Mouse (Mus musculus): ENCODE results near the gene Rab3c. TPM values are rescaled to one million over a fixed set of nuclear protein-coding genes. Genes with fewer than 3 reads are reported as not detected.
A peak's percentile ranks its signal among the peaks of the same experiment; 100 is the strongest.

Gene Rab3c
- total and polyA plus RNA-seq, 3 experiments = 0.16 to 0.20 TPM; not detected in 1

- Histone ChIP-seq H3K36me3 (ENCODE audit: control insufficient read depth, insufficient read depth, low read length) (no peaks in the 10 kb centered on the region), H3K4me1 (ENCODE audit: control insufficient read depth, insufficient read depth, low read length) (peaks cover 1% of the 10 kb centered on the region; the same call in 1 of the 2 replicates), H3K4me3 (no peak overlapping the region), H3K27ac (no peak overlapping the region), H3K27me3 (ENCODE audit: control insufficient read depth, insufficient read depth, low read length) (no peaks in the 10 kb centered on the region), H3K9ac (ENCODE audit: low read depth, low read length) (no peak overlapping the region), H3K79me2 (replicated peaks; ENCODE audit: control insufficient read depth, insufficient read depth, low read length) (no peaks in the 10 kb centered on the region)
- intact Hi-C loops (cut with DNase I) = no loop called here
- no peak for TF ChIP-seq CTCF (IDR thresholded peaks at IDR 0.05)
- no peak for TF ChIP-seq POLR2A (IDR thresholded peaks at IDR 0.05; ENCODE audit: insufficient read depth, low read depth, low read length)
- TF ChIP-seq EP300 (IDR thresholded peaks at IDR 0.05; ENCODE audit: insufficient read depth, low read depth, low read length) = no peak
- DNase-seq = no peak
- WGBS = 44% methylated on average over 3 of the region's 3 CpGs
These were observed 213.6 kb downstream of the Rab3c start for GRCm38 (mm10) chr13:110067149-110067548.

- intact Hi-C loops (cut with DNase I) = no loop called here
- Histone ChIP-seq H3K9ac (ENCODE audit: low read depth, low read length) (no peak overlapping the region), H3K4me3 (no peak overlapping the region), H3K27me3 (ENCODE audit: control insufficient read depth, insufficient read depth, low read length) (no peaks in the 10 kb centered on the region), H3K4me1 (ENCODE audit: control insufficient read depth, insufficient read depth, low read length) (peaks cover 1% of the 10 kb centered on the region; the same call in 1 of the 2 replicates), H3K27ac (no peak overlapping the region), H3K36me3 (ENCODE audit: control insufficient read depth, insufficient read depth, low read length) (no peaks in the 10 kb centered on the region), H3K79me2 (replicated peaks; ENCODE audit: control insufficient read depth, insufficient read depth, low read length) (no peaks in the 10 kb centered on the region)
- WGBS = 73% methylated on average over 2 of the region's 2 CpGs
- TF ChIP-seq CTCF (IDR thresholded peaks at IDR 0.05) = no peak
- no peak for TF ChIP-seq POLR2A (IDR thresholded peaks at IDR 0.05; ENCODE audit: insufficient read depth, low read depth, low read length)
- TF ChIP-seq EP300 (IDR thresholded peaks at IDR 0.05; ENCODE audit: insufficient read depth, low read depth, low read length) = no peak
- no peak for DNase-seq
These were observed 214.1 kb downstream of the Rab3c start for GRCm38 (mm10) chr13:110066674-110067073.

GRCm38 (mm10) chr13:110062835-110063411 lies 217.9 kb downstream of the Rab3c start:
- peak; percentile 23 to 24 for DNase-seq
- Histone ChIP-seq H3K9ac (ENCODE audit: low read depth, low read length) (no peak overlapping the region), H3K4me1 (ENCODE audit: control insufficient read depth, insufficient read depth, low read length) (peaks cover 1% of the 10 kb centered on the region; the same call in 1 of the 2 replicates), H3K36me3 (ENCODE audit: control insufficient read depth, insufficient read depth, low read length) (no peaks in the 10 kb centered on the region), H3K79me2 (replicated peaks; ENCODE audit: control insufficient read depth, insufficient read depth, low read length) (no peaks in the 10 kb centered on the region), H3K4me3 (no peak overlapping the region), H3K27me3 (ENCODE audit: control insufficient read depth, insufficient read depth, low read length) (no peaks in the 10 kb centered on the region), H3K27ac (no peak overlapping the region)
- TF ChIP-seq EP300 (IDR thresholded peaks at IDR 0.05; ENCODE audit: insufficient read depth, low read depth, low read length) = no peak
- TF ChIP-seq POLR2A (IDR thresholded peaks at IDR 0.05; ENCODE audit: insufficient read depth, low read depth, low read length) = no peak
- peak; percentile 86 for TF ChIP-seq CTCF (IDR thresholded peaks at IDR 0.05)
- 18% methylated on average over 9 of the region's 9 CpGs for WGBS
- intact Hi-C loops (cut with DNase I) = loop anchor here (1.0 to 5.0 kb wide), 3 partner anchors 255 to 1349 kb away; no protein-coding TSS in a partner anchor

GRCm38 (mm10) chr13:110062288-110062687 lies 218.5 kb downstream of the Rab3c start:
- intact Hi-C loops (cut with DNase I) = loop anchor here (1.0 to 5.0 kb wide), 3 partner anchors 256 to 1350 kb away; no protein-coding TSS in a partner anchor
- H3K27ac ChIP-seq = no peak overlapping the region
- TF ChIP-seq EP300 (IDR thresholded peaks at IDR 0.05; ENCODE audit: insufficient read depth, low read depth, low read length) = no peak
- no peak for TF ChIP-seq CTCF (IDR thresholded peaks at IDR 0.05)
- no peak for TF ChIP-seq POLR2A (IDR thresholded peaks at IDR 0.05; ENCODE audit: insufficient read depth, low read depth, low read length)
- no peak for DNase-seq
- H3K4me1 ChIP-seq (ENCODE audit: control insufficient read depth, insufficient read depth, low read length) = peaks cover 1% of the 10 kb centered on the region; the same call in 1 of the 2 replicates
- H3K4me3 ChIP-seq = no peak overlapping the region
- H3K79me2 ChIP-seq (replicated peaks; ENCODE audit: control insufficient read depth, insufficient read depth, low read length) = no peaks in the 10 kb centered on the region
- H3K27me3 ChIP-seq (ENCODE audit: control insufficient read depth, insufficient read depth, low read length) = no peaks in the 10 kb centered on the region
- H3K36me3 ChIP-seq (ENCODE audit: control insufficient read depth, insufficient read depth, low read length) = no peaks in the 10 kb centered on the region
- WGBS = 38% methylated on average over 8 of the region's 8 CpGs
- no peak overlapping the region for H3K9ac ChIP-seq (ENCODE audit: low read depth, low read length)

- Histone ChIP-seq H3K4me1 (ENCODE audit: control insufficient read depth, insufficient read depth, low read length) (no peaks in the 10 kb centered on the region), H3K27ac (no peak overlapping the region), H3K79me2 (replicated peaks; ENCODE audit: control insufficient read depth, insufficient read depth, low read length) (no peaks in the 10 kb centered on the region), H3K36me3 (ENCODE audit: control insufficient read depth, insufficient read depth, low read length) (no peaks in the 10 kb centered on the region), H3K4me3 (no peak overlapping the region), H3K27me3 (ENCODE audit: control insufficient read depth, insufficient read depth, low read length) (no peaks in the 10 kb centered on the region), H3K9ac (ENCODE audit: low read depth, low read length) (no peak overlapping the region)
- DNase-seq = no peak
- TF ChIP-seq CTCF (IDR thresholded peaks at IDR 0.05) = no peak
- intact Hi-C loops (cut with DNase I) = no loop called here
- WGBS = 72% methylated on average over 8 of the region's 8 CpGs
These were observed 226.3 kb downstream of the Rab3c start for GRCm38 (mm10) chr13:110054538-110054937.

- Histone ChIP-seq H3K36me3 (ENCODE audit: control insufficient read depth, insufficient read depth, low read length) (no peaks in the 10 kb centered on the region), H3K9ac (ENCODE audit: low read depth, low read length) (no peak overlapping the region), H3K27ac (no peak overlapping the region), H3K27me3 (ENCODE audit: control insufficient read depth, insufficient read depth, low read length) (no peaks in the 10 kb centered on the region), H3K4me1 (ENCODE audit: control insufficient read depth, insufficient read depth, low read length) (no peaks in the 10 kb centered on the region), H3K79me2 (replicated peaks; ENCODE audit: control insufficient read depth, insufficient read depth, low read length) (no peaks in the 10 kb centered on the region), H3K4me3 (no peak overlapping the region)
- 33% methylated on average over 5 of the region's 5 CpGs for WGBS
- no peak for DNase-seq
- TF ChIP-seq POLR2A (IDR thresholded peaks at IDR 0.05; ENCODE audit: insufficient read depth, low read depth, low read length) (no peak), CTCF (IDR thresholded peaks at IDR 0.05) (no peak), EP300 (IDR thresholded peaks at IDR 0.05; ENCODE audit: insufficient read depth, low read depth, low read length) (no peak)
- intact Hi-C loops (cut with DNase I) = no loop called here
These were observed 231.9 kb downstream of the Rab3c start for GRCm38 (mm10) chr13:110048767-110049434.

All from heart, adult 2 months (tissue).